Mouse (Mus musculus) stomach, postnatal 0 days (tissue): ENCODE measurements around the gene Ccs. TPM values are rescaled to one million over a fixed set of nuclear protein-coding genes. Genes with fewer than 3 reads are reported as not detected.

Experiments used
- ATAC-seq: fragments of 200-750 bp; cut with Nextera tagmentation; 2 replicates; pipeline ENCODE4 v1.8.0; 2017; ENCODE audit not compliant: low FRiP score, low TSS enrichment
- DNase-seq: peaks from one replicate; pipeline ENCODE4 v3.0.0-alpha.2; 2016; ENCODE audit warnings: low spot score
- H3K27ac ChIP-seq: fragments of 300-500 bp; sonication (generic); replicated peaks from 2 replicates; pipeline ENCODE4 v1.5.1; 2014; ENCODE audit warnings: mild to moderate bottlenecking, control low read depth
- H3K27me3 ChIP-seq: fragments of 300-500 bp; sonication (generic); 2 replicates; pipeline ENCODE4 v1.6.1; 2014; ENCODE audit warnings: low read length; ENCODE audit not compliant: control insufficient read depth, insufficient read depth
- H3K36me3 ChIP-seq: fragments of 300-500 bp; sonication (generic); 2 replicates; pipeline ENCODE4 v1.6.1; 2014; ENCODE audit warnings: low read length, mixed read lengths; ENCODE audit not compliant: control insufficient read depth, insufficient read depth
- H3K4me1 ChIP-seq: fragments of 300-500 bp; sonication (generic); replicated peaks from 2 replicates; pipeline ENCODE4 v1.6.1; 2014; ENCODE audit warnings: antibody characterized with exemption; ENCODE audit not compliant: control insufficient read depth, insufficient read depth
- H3K4me2 ChIP-seq: fragments of 300-500 bp; sonication (generic); replicated peaks from 2 replicates; pipeline ENCODE4 v1.6.1; 2014; ENCODE audit warnings: low read depth, mild to moderate bottlenecking, control low read depth, moderate library complexity
- H3K4me3 ChIP-seq: fragments of 300-500 bp; sonication (generic); 2 replicates; pipeline ENCODE4 v1.5.1; 2014; ENCODE audit warnings: low read depth, low read length, control low read depth
- H3K9ac ChIP-seq: fragments of 300-500 bp; sonication (generic); 2 replicates; pipeline ENCODE4 v1.6.1; 2014; ENCODE audit warnings: mild to moderate bottlenecking, low read length, control low read depth, mixed read lengths
- H3K9me3 ChIP-seq: fragments of 300-500 bp; sonication (generic); 2 replicates; pipeline ENCODE4 v1.6.1; 2016; ENCODE audit warnings: low read length; ENCODE audit not compliant: control insufficient read depth
- CTCF ChIP-seq: IDR thresholded peaks from 2 replicates; pipeline ENCODE4 v1.5.1; 2016; ENCODE audit warnings: antibody characterized with exemption, low read depth, mild to moderate bottlenecking, moderate library complexity
- EP300 ChIP-seq: optimal IDR thresholded peaks from 2 replicates; pipeline ENCODE3; 2016; ENCODE audit warnings: antibody characterized with exemption
- WGBS: fragments of 180-500 bp; shearing (Covaris S2); extraction: QIAGEN DNeasy Blood & Tissue Kit; methylation state at CpG from one replicate; pipeline ENCODE4 v1.1.7; 2014; 5-methylcytosine and 5-hydroxymethylcytosine counted together
- polyA plus RNA-seq: library from polyadenylated mRNA; unstranded; fragments of >200 nt; fragmentation: Nextera tagmentation; extraction: Ambion mirVana; gene quantifications from 2 replicates; pipeline ENCODE4 v1.2.1, GENCODE M21; 2015

Ccs gene
- 72.7 and 81.6 TPM in 2 replicates for polyA plus RNA-seq

GRCm38 (mm10) chr19:4839149-4839548 is at the start of gene Ccs, which contains the start of gene Ccdc87:
Ccs (minus strand) TSS chr19:4839332.
Ccdc87 (plus strand) TSS chr19:4839366.
- TF ChIP-seq CTCF (no peak; the same call in 1 of the 2 replicates), EP300 (no peak)
- Histone ChIP-seq H3K4me1 (no peaks in the 10 kb centered on the region; the same call in 1 of the 2 replicates), H3K36me3 (no peaks in the 10 kb centered on the region), H3K4me3 (peak within 1 kb of the TSS; percentile 63), H3K9ac (peak within 1 kb of the TSS; percentile 73), H3K27me3 (0 out of 2 replicates have a peak, but pooled peaks cover 3% of the 10 kb centered on the region), H3K27ac (peak within 1 kb of the TSS; percentile 49), H3K4me2 (peak within 1 kb of the TSS; percentile 95), H3K9me3 (no peaks in the 10 kb centered on the region)
- peak; percentile 97 for DNase-seq
- ATAC-seq: peak; percentile 97
- WGBS: under 1% methylated on average over 25 of the region's 25 CpGs

GRCm38 (mm10) chr19:4883961-4884360 is 44.8 kb upstream of the Ccs start:
- Histone ChIP-seq H3K4me2 (no peak overlapping the region), H3K4me1 (no peaks in the 10 kb centered on the region), H3K4me3 (no peak overlapping the region), H3K36me3 (no peaks in the 10 kb centered on the region), H3K9ac (no peak overlapping the region), H3K27ac (no peak overlapping the region), H3K9me3 (no peaks in the 10 kb centered on the region), H3K27me3 (no peaks in the 10 kb centered on the region)
- no peak for DNase-seq
- WGBS: 78% methylated on average over 4 of the region's 4 CpGs
- no peak for ATAC-seq
- no peak for TF ChIP-seq EP300
- no peak for TF ChIP-seq CTCF

DNA sequence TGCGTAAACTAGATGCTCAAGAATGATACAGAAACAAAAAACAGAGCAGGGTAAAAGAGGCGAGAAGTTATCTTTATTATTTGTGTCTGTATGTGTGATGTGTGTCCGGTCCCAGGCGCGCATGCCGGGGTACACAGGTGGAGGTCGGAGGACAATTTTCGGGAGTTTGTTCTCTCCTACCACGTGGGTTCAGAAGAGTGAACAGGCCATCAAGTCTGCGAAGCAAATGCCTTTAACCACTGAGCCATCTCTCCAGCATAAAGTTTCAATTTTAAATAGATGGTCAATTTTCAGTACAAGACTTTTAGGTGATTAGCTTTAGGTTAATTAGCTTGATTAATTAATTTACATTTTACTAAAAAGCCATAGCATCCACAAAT is 40.2 kb upstream of the Ccs start:
- Histone ChIP-seq H3K27ac (no peak overlapping the region), H3K4me2 (peak overlapping the region; percentile 91), H3K9me3 (no peaks in the 10 kb centered on the region), H3K36me3 (no peaks in the 10 kb centered on the region), H3K4me1 (no peaks in the 10 kb centered on the region), H3K27me3 (no peaks in the 10 kb centered on the region), H3K4me3 (peak overlapping the region; percentile 89; the same call in 1 of the 2 replicates), H3K9ac (no peak overlapping the region; the same call in 1 of the 2 replicates)
- 56% methylated on average over 10 of the region's 10 CpGs for WGBS
- no peak for TF ChIP-seq CTCF
- no peak for TF ChIP-seq EP300
- no peak for ATAC-seq
- DNase-seq: no peak

DNA sequence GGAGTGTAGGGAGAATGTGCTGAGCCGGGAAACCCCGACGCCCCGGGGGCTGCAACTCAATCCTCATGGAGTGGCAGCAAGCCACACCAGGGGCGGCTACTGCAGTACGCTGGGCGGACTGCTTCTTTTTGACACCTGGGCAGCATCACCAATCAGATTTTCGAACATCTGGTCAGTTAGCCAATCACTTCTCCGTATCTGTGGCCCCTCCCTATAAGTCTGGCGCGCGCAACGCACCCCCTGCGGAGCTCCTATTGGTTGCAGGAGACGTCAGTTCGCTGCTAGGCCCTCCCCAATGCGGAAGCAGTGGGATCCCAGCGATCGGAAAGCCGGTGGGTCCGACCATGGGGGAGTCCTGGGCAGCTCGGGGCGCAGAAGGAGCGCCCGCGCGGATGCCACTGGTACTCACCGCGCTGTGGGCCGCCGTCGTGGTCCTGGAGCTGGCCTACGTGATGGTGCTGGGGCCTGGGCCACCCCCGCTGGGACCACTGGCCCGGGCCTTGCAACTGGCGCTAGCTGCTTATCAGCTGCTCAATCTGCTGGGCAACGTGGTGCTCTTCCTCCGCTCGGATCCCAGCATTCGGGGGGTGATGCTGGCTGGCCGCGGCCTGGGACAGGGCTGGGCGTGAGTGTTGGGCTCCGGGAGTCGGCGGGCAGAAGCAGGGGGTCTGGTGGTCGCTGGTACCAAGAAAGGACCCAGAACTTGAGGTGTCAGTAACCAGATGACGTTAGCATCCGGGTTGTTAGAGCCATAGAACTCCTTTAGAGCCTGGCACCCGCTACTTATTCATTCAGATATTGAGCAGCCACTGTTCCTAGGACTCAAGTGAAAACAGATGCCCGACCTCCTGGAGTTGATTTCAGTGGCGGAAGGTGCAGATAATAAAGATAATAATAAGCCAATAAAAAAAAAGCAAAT is 39.5 kb upstream of the Ccs start, which contains the start of gene Zdhhc24:
TSS of gene Zdhhc24 (plus strand) at position 264 of the 919 bp plus-strand sequence.
- 1% methylated on average over 52 of the region's 52 CpGs for WGBS
- no peaks in the 10 kb centered on the region for H3K9me3 ChIP-seq
- H3K4me1 ChIP-seq: no peaks in the 10 kb centered on the region
- H3K27ac ChIP-seq: peak within 1 kb of the TSS; percentile 81
- peak; percentile 99 for ATAC-seq
- TF ChIP-seq EP300: peak; percentile 83
- TF ChIP-seq CTCF: no peak
- DNase-seq: peak; percentile 95
- H3K4me3 ChIP-seq: peak within 1 kb of the TSS; percentile 89
- no peaks in the 10 kb centered on the region for H3K36me3 ChIP-seq
- H3K27me3 ChIP-seq: no peaks in the 10 kb centered on the region
- H3K9ac ChIP-seq: peak within 1 kb of the TSS; percentile 91
- peak within 1 kb of the TSS; percentile 91 for H3K4me2 ChIP-seq

DNA sequence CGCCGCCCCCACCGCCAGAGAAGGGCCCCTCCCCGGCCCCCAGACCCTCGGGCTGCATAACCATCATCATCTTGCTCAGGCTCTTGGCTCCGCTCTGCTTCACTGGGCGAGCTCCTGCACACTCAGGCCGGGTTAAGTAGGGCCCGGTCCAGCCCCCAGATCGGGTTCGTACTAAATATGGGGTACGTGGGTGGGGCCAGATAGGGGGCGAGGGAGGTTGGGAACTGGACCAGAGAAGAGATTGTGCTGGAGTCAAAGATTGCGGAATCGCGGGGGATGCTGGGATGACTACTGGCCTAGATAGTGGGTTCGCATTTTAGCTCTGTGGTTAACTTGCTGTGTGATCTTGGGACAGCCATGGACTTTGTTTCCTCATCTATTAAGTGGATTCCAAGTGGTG is 38.7 kb upstream of the Ccs start, which contains the start of gene Actn3:
TSS of gene Actn3 (minus strand) at position 125 of the 400 bp plus-strand sequence.
- no peaks in the 10 kb centered on the region for H3K36me3 ChIP-seq
- no peaks in the 10 kb centered on the region for H3K27me3 ChIP-seq
- no peaks in the 10 kb centered on the region for H3K9me3 ChIP-seq
- H3K9ac ChIP-seq: peak within 1 kb of the TSS; percentile 91
- 4% methylated on average over 17 of the region's 17 CpGs for WGBS
- DNase-seq (peak; percentile 33), ATAC-seq (peak; percentile 8; the same call in 1 of the 2 replicates)
- no peaks in the 10 kb centered on the region for H3K4me1 ChIP-seq
- TF ChIP-seq EP300 (no peak), CTCF (no peak)
- peak within 1 kb of the TSS; percentile 89 for H3K4me3 ChIP-seq
- peak within 1 kb of the TSS; percentile 91 for H3K4me2 ChIP-seq
- peak within 1 kb of the TSS; percentile 81 for H3K27ac ChIP-seq
